Mouse (Mus musculus) lung, postnatal 10 days (tissue): ENCODE data around the gene Nus1.

Experiments used
- DNase-seq: peaks from one replicate; pipeline ENCODE4 v3.0.0; 2021

Gene Nus1

DNA sequence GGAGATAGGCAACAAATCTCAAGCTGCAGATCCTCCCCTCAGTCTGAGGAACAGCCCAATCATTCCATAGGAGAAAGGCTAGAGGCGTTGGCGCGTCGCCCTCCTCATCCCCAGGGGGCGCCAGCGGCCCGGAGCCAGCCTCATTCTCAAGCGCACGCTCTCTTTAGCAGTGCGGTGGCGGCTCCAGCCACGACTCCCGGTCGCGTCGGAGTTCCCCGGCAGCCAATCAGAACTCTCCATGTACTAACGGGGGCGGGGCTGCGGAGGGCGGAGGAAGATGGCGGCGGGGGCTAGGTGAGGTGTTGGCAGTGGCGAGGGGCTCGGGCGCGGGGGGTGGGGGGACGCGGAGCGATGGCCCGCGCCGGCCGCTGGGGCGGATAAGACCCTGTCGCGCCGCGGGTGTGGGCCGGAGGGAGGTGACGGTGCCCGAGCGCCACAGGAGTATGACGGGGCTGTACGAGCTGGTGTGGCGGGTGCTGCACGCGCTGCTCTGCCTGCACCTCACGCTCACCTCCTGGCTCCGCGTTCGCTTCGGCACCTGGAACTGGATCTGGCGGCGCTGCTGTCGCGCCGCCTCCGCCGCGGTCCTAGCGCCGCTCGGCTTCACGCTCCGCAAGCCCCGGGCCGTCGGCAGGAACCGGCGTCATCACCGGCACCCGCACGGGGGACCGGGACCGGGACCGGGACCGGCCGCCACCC is at the start of gene Nus1:
TSS of gene Nus1 (plus strand) at position 249 of the 699 bp plus-strand sequence.
- DNase-seq, result peak; percentile 98

DNA sequence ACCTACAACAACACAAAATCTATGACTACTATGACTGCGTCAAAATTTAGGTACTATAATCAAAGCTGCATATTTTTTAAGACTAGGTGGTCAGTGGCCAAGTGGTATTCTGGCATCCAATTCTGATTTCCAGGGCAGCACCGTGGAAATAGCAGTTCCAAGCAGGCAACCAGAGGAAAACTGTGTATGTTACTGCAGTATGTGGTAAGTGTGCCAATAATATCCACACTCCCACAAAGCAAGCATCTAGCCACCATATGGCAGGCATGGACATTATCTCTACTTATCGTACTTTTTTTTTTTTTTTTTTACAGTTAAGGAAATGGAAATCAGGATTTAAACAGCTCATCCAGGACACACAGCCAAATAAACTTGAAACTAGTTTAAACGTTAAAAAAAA is 49.0 kb upstream of the Nus1 start:
- DNase-seq, result no peak

DNA sequence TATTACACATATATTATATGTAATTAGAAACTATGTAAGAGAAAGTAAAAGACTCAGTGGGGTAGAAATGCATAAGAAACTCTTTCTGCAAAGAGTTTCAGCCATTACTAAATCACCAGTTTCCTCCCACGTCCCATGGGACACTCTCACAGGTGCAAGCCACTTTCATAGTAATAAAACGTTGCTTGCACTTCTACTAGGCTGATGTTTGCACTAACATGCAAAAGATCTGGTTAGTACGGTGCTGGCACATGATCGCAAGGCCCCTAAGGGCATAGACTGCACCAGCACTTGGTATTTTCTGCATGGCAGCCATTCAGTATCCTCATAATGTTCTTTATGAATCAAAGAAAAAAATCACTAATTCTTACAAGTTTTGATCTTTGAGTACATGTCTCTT is 43.5 kb upstream of the Nus1 start:
- DNase-seq, result no peak

DNA sequence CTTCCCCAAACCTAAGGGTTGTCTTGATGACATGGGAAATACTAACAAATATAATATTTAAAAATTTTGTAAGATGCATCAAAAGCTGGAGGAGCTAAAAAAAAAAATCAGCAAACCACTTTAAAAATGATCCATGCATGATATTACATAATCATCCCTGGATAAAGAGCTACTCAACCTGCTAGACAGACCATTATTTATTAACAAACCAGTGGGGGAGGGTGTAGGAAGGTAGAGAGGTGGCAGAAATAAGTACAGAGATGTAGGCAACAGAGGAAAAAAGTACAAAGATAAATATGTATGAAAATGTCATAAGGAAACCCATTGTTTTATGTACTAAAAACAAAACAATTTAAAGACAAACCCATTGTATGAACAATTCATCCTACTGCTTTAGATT is 42.7 kb upstream of the Nus1 start:
- DNase-seq, result no peak

DNA sequence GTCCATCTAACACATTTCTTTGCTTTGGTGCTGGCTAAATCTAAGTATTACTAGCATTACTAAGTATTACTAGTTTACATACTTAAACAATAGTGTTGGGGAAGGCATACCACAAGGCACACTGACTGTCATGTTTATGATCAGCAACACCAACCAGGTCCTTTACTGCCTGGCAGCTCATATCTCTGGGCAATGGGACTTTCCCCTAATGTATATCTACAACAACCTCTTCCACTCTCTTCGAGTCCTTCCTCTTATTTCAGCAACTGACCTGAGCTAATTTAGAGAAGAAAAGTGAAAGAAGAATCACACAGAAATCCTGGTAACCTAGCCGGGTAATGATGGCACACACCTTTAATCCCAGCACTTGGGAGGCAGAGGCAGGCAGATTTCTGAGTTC is 40.9 kb upstream of the Nus1 start:
- no peak for DNase-seq

DNA sequence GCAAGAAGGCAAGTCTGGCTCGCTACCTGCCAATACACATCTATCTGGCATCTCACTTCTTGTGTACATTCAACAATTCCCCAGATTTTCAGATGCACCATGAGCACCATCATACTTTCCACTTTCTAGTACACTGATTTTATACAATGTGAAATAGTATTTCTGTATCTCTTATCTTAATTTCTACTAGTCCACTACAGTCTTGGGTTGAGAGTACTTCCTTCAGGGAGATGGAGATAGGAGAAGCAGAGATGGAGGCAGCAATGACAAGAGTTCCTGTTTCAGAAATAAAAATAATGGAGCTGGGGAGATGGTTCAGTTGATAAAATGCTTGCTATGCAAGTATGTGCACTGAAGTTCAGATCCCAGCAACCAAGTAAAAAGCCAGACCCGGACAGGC is 39.5 kb upstream of the Nus1 start:
- DNase-seq, result no peak

DNA sequence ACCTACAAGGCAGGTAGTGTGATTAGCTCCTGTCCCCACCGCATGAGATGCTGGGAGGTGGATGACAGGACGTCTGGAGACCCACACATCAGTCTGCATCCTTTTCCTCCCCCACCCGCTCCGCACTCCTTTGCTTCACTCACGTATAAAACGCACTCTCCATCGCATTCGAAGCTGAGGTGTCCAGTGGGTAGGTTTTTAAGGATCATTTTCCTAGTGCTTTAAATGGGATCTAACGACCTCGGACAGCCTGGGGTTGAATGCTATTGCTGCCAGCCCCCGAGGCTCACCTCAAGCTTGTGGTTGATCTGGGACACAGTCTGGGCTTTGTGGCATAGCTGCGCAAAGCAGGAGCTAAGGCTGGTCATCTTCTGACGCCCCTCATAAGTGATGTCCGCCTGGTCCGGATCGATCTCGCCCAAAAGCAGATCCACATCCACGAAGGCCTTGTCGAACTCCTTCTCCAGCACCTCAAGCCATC is 36.0 kb upstream of the Nus1 start:
- DNase-seq, result no peak

DNA sequence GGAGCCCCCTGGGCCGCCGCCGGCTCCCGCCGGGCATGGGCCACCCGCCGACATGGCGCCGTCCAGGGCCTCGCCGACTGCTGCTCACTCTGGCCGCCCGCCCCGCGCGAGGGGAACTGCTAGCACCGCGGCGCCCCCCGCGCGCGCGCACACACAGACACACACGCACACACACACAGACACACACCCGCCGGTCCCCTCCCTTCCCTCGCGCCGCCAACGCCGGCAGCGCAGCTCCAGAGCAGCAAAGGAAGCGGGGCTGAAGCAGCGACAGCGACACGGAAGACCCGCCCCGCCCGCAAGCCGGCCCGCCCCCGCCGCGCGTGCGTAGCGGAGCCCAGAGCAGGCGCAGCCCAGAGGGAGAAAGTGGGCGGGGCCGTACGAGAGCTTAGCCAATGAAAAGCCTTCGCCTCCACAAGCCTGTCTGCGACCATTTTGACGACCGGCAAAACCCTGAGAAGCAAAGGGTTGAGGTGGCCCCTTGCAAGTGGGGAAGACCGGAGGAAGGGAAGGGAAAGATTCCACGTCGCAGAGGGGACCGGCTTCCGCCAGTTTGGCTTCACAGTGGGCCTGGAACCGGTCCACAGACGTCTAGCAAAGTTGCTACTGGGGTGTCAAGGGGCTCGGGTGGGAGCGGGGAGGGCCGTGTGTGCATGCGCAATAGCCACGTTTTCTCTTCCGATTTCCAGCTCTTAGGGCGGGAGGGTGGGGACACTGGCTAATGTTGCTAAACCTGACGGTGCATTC is 35.3 kb upstream of the Nus1 start, which contains the start of gene Gopc:
TSS of gene Gopc (minus strand) at position 280 of the 747 bp plus-strand sequence.
- DNase-seq, result peak; percentile 98

DNA sequence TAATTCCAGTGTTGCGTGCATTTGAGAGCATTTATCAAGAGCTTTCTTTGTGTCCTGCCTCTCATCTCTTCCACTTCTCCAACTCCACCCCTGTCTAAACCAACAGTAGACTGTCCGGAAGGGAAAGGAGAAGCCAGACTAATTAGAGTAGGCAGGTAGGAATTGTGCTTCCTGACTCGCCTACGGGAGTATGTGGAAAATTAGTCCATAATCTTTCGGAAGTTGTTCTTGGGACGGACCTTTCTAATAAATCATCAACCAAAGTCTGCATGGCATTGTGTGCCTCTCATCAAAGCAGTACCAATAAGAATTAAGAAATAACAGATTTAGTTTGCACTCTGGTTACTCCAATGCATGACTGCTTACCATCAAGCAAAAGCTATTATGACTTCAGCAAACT is 34.3 kb upstream of the Nus1 start:
- no peak for DNase-seq

DNA sequence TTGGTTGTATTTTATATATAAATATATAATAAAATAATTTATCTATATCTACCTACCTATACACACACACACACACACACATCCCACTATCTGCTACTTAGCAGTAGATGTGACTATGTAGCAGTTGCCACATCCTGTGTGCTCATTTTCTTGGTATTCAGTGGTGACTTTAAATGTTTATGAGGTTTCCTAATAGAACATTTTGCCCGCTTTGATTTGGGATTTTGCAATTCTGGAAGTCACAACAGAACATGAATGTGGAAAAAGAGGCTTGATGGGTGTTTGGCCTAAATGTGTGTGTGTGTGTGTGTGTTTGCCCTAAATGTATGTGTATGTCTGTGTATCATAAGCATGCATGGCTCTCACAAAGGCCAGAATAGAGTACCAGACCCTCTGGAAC is 33.8 kb upstream of the Nus1 start:
- no peak for DNase-seq

DNA sequence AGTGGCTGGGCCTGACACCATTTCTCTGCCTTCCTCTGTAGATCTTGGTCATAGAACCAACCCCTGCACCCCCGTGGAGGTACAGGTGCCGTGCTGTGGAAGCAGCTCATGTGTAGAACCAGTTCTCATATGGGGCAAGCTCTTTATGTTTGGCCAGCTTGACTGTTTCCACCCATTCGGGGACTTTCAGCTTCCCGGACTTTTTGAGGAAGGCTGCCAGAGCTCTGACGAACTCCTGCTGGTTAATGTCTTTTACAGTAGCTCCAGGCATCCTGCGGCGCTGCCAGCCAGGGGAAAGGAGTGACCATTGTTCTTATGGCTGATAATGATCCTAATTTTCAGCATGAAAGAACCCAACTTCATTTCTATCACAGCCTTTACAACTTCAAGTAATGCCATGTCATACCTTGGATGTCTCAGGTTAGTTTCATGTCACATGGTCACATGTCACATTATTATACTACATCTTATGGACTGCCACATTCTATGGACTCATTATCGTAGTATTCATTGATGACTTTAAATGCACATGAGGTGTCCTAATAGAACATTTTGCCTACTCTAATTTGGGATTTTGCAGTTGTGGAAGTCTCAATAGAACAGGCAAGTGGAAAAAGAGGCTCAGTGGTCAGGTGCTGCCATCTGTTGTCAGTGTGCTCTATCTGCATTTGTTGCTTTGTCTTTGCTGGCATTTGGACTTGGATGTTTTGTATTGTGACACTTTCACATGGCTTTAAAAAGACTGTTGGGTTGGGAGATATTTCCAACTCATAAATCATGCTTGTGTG is 32.3 kb upstream of the Nus1 start:
- peak; percentile 72 for DNase-seq

DNA sequence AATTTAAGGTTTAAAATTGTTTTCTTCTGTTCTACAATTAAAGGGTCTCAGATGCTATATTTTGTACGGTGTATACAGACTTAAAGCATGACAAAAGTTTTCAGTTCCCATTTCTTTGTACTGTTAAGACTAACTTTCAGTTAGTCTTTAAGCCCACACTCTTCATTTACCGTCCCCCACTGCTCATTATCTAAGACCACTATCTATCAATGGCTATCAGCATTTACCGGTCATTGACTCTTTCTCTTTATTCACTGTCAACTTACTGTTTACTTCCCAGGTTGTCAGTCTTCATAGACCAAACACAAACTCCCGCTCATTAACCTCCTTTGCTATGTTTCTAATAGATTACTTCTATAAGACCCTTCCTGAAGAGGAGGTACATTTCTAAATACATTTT is 30.2 kb upstream of the Nus1 start:
- DNase-seq, result no peak

DNA sequence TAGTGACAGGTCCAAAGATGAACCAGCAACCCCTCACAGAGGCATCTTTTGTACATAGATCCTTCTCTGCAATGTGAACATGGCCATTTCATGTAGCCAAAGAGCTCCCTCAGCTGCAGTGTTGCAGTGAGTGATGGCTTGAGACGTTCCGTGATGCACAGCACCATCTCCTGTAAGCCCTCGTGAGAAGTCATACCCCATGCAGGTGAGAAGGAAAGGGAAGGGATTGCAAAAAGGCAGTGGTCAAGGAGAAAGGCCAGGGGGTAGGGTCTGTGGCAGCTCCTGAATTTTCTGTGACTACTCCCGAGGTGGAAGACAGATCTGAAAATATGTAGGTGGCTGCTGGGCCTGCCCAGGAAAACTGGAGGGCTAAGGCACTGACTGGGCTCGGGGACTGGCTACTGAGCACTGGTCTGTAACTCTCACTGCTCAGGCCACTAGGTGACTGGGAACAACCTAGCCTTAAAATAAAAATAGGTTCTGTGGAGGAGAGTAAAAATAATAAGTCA is 28.4 kb upstream of the Nus1 start, which contains the start of gene Nepn:
TSS of gene Nepn (plus strand) at position 51 of the 509 bp plus-strand sequence.
- DNase-seq, result no peak

DNA sequence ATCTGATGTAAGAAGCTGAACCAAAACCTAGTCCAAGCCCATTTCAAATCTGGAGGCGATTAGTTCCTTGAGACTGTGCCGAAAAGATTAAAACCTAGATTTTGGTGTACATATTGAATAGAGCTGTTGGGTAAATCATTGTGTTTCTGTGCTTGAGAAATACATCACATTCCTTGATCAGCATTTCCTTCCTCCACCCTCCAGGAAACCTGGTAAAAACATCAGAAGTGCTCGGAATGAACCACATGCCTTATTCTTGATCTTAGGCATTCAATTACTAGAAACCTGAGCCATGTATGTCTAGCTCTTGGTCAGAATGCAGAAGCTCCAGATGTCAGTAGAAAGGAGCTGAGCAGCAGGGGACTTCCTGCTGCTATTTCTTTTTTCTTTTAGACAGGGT is 27.9 kb upstream of the Nus1 start:
- no peak for DNase-seq

DNA sequence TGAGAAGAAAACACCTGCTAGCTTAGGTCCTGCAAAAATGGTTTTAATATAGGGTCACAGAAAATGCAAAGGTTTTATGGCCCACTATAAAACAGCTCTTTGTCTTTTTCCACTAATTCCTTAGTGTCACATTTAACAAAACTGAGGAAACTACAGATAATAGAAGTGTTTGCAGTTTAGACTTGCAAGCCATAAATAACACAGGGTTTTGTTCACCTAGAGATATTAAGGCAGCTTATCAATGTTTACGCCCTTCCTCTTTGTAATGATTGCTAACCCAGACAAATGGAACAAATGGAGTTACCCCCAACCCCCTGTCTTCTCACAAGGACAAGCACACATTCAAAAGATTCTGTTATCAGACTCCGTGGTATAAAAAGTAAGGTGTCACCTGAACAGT is 26.1 kb upstream of the Nus1 start:
- no peak for DNase-seq

DNA sequence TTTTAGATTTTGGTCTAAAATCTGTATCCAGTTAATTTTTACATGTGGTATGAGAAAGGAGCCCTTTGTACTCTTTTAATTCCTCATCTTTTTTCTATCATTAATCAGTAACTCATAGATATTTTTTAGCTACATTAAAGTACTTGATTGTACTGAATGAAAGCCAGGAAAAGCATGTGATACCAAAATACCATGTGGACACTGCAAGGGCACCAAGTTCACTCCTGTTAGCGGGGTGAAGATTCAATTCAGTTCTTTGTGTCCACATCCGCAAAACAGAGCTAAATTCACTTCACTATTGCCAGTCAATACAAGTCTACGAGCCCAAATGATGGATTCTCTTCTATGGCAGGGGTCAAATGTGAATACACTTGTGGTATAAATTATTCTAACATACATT is 20.7 kb upstream of the Nus1 start:
- no peak for DNase-seq

DNA sequence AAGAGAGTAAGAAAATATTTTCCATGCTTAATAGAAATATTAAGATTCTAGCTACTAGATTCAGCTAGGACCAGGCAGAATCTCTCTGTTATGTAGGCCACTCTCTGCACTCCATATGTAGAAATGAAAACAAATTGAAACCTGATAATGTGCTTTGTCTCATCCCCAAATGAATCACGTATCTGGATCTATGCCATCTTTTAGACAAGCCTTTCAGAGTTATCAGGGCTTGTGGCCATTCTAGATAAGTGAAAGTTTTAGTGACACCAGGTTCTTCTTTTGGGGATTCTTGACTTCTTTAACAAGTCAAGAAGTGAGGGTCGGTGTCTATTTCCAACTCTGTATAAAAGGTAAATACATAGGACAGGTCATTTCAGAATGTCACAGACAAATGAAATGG is 18.6 kb upstream of the Nus1 start:
- DNase-seq, result no peak

DNA sequence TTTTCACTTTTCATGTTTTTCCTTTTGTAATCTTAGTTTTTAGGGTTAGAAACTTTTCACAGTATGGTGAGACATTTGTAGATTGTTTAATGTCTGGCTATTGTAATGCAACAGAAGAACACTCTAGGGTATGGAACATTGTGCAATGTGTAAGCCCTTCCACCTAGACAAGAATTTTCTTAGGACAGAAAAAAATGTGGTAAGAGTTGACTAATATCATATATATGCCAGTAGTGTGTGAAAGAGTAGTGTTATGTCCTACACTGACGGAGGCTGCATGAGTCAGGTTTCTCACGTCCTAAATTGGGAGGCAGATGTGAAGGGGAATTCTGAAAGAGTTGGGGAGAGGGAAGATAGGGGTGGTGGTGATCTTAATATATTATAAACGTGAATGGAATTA is 17.6 kb upstream of the Nus1 start:
- no peak for DNase-seq

DNA sequence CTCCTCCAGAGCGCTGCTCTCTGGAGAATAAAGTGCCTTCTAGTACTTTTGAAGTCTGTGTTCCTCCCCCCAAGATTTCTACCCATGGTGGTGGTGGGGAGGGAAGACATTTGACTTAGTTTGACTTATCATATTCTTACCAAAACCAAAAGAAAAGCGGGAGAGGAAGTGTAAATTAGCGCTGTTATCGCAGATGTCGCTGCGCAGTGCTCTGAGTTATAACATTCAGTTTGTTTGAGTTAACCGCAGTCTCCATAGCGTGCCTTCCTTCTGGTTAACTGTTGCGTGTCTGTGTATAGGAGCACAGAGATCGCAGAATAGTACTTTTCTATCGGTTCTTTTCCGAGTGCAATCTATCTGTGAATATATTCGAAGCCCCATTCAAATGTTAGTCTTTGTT is 12.2 kb upstream of the Nus1 start:
- no peak for DNase-seq

DNA sequence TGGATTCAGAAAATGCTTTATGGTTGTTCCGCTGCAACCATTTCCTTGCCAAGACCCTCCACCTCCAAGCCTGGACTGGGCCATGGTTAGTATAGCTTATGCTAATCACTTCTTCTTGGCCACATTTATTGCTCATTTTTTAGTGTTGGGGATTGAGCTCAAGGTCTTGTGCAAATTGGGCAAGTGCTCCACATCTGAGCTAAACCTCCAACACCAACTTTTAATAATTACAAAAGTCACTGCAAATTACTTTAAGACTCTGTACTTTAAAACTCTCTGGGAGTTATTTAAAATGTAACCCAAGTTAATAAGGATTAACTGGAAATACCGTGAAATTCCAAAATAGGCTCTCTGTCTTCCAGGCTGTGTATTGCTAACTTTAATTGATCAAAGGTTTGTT is 9.8 kb upstream of the Nus1 start:
- DNase-seq, result no peak

DNA sequence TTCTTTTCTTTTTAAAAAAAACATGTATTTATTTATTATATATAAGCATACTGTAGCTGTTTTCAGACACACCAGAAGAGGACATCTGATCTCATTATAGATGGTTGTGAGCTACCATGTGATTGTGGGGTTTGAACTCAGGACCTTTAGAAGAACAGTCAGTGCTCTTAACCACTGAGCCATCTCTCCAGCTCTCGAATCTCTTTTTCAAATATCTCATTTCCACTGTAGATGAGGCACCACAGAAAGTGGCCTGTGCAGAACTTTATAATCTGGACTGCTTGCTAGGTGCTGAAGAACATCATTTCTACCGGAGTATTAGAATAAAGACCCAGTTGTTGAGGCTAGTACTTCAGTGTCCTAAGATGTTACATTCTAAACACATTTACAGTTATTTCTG is 2.3 kb upstream of the Nus1 start:
- DNase-seq, result no peak

DNA sequence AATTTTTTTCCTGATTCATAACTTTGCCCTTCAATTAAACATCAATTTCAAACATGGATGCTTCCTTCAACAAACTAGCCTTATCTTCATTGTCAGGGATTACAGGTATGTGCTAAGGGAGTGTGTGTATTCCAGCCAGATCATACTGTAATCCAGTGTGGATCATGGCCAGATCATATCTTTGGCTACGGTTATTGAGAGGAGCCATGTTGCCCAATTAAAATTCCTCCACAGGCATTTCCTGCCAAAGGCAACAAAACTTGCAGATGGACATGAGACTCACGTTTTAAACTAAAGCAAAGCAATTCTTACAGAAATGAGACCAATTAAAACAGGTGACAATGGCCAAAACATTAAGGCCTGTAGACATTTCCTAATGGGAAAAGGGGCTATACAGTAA is 889 bp upstream of the Nus1 start:
- DNase-seq, result no peak
